Mouse (Mus musculus): Measurements from ENCODE around the gene Dnal4. TPM values are rescaled to one million over a fixed set of nuclear protein-coding genes. Genes with fewer than 3 reads are reported as not detected.

The Dnal4 gene
- total RNA-seq, 2 experiments from 2014 or later, result 46.7 to 54.9 TPM

- no peak for DNase-seq (ENCODE audit: low spot score in 2 of 2)
- intact Hi-C loops (cut with DNase I), result no loop called here
Measured at GRCm38 (mm10) chr15:79803533-79804351, 26.1 kb upstream of the Dnal4 start.

GRCm38 (mm10) chr15:79802304-79802703, 24.7 kb upstream of the Dnal4 start:
- intact Hi-C loops (cut with DNase I), result no loop called here
- DNase-seq (ENCODE audit: low spot score in 2 of 2), result no peak

GRCm38 (mm10) chr15:79801646-79802045, 24.0 kb upstream of the Dnal4 start:
- intact Hi-C loops (cut with DNase I), result no loop called here
- no peak for DNase-seq (ENCODE audit: low spot score in 2 of 2)

GRCm38 (mm10) chr15:79800701-79801100, 23.1 kb upstream of the Dnal4 start:
- no peak for DNase-seq (ENCODE audit: low spot score in 2 of 2)
- intact Hi-C loops (cut with DNase I), result no loop called here

- DNase-seq (ENCODE audit: low spot score in 2 of 2), result peak in 1 of 2 experiments; percentile 94
Measured at GRCm38 (mm10) chr15:79798591-79798990, 20.9 kb upstream of the Dnal4 start.

GRCm38 (mm10) chr15:79797680-79798079, 20.0 kb upstream of the Dnal4 start:
- no peak for DNase-seq (ENCODE audit: low spot score in 2 of 2)

More at GRCm38 (mm10) chr15:79798591-79798990, 20.9 kb upstream of the Dnal4 start:
- intact Hi-C loops (cut with DNase I), result no loop called here

GRCm38 (mm10) chr15:79797096-79797495, 19.4 kb upstream of the Dnal4 start:
- intact Hi-C loops (cut with DNase I), result no loop called here
- DNase-seq (ENCODE audit: low spot score in 2 of 2), result no peak

More at GRCm38 (mm10) chr15:79797680-79798079, 20.0 kb upstream of the Dnal4 start:
- intact Hi-C loops (cut with DNase I), result no loop called here

- peak; percentile 71 to 86 for DNase-seq (ENCODE audit: low spot score in 2 of 2)
- intact Hi-C loops (cut with DNase I), result loop anchor here (1.0 kb wide), 1 partner anchor 31 kb away; no protein-coding TSS in a partner anchor
Measured at GRCm38 (mm10) chr15:79796256-79796655, 18.6 kb upstream of the Dnal4 start.

- intact Hi-C loops (cut with DNase I), result no loop called here
- DNase-seq (ENCODE audit: low spot score in 2 of 2), result no peak
Measured at GRCm38 (mm10) chr15:79794173-79794572, 16.5 kb upstream of the Dnal4 start.

GRCm38 (mm10) chr15:79793076-79793475, 15.4 kb upstream of the Dnal4 start:
- intact Hi-C loops (cut with DNase I), result no loop called here
- DNase-seq (ENCODE audit: low spot score in 2 of 2), result no peak

- DNase-seq (ENCODE audit: low spot score in 2 of 2), result no peak
- intact Hi-C loops (cut with DNase I), result no loop called here
Measured at GRCm38 (mm10) chr15:79792455-79792854, 14.8 kb upstream of the Dnal4 start.

GRCm38 (mm10) chr15:79791502-79791901, 13.9 kb upstream of the Dnal4 start:
- no peak for DNase-seq (ENCODE audit: low spot score in 2 of 2)
- intact Hi-C loops (cut with DNase I), result no loop called here

GRCm38 (mm10) chr15:79790905-79791304, 13.3 kb upstream of the Dnal4 start:
- no peak for DNase-seq (ENCODE audit: low spot score in 2 of 2)
- intact Hi-C loops (cut with DNase I), result no loop called here

GRCm38 (mm10) chr15:79790111-79790510, 12.5 kb upstream of the Dnal4 start:
- no peak for DNase-seq (ENCODE audit: low spot score in 2 of 2)
- intact Hi-C loops (cut with DNase I), result no loop called here

- no peak for DNase-seq (ENCODE audit: low spot score in 2 of 2)
- intact Hi-C loops (cut with DNase I), result no loop called here
Measured at GRCm38 (mm10) chr15:79787815-79788214, 10.2 kb upstream of the Dnal4 start.

- no peak for DNase-seq (ENCODE audit: low spot score in 2 of 2)
- intact Hi-C loops (cut with DNase I), result no loop called here
Measured at GRCm38 (mm10) chr15:79785056-79785455, 7.4 kb upstream of the Dnal4 start.

GRCm38 (mm10) chr15:79775662-79776061, 2.0 kb downstream of the Dnal4 start:
- peak in 1 of 2 experiments; percentile 79 for DNase-seq (ENCODE audit: low spot score in 2 of 2)
- intact Hi-C loops (cut with DNase I), result loop anchor here (2.0 kb wide), 1 partner anchor 19 kb away; no protein-coding TSS in a partner anchor

GRCm38 (mm10) chr15:79774117-79775027, 3.3 kb downstream of the Dnal4 start:
- intact Hi-C loops (cut with DNase I), result loop anchor here (2.0 kb wide), 1 partner anchor 18 kb away; no protein-coding TSS in a partner anchor
- DNase-seq (ENCODE audit: low spot score in 2 of 2), result peak; percentile 95 to 99

GRCm38 (mm10) chr15:79770629-79771240, 6.9 kb downstream of the Dnal4 start:
- intact Hi-C loops (cut with DNase I), result no loop called here
- peak; percentile 65 to 91 for DNase-seq (ENCODE audit: low spot score in 2 of 2)

GRCm38 (mm10) chr15:79768302-79768701, 9.3 kb downstream of the Dnal4 start:
- intact Hi-C loops (cut with DNase I), result loop anchor here (10.0 kb wide), 1 partner anchor 246 kb away; the partner anchor contains the start of gene Pdgfb
- DNase-seq (ENCODE audit: low spot score in 2 of 2), result no peak

All from left cerebral cortex, postnatal 25 days (tissue).